In the genomic region with DNA sequence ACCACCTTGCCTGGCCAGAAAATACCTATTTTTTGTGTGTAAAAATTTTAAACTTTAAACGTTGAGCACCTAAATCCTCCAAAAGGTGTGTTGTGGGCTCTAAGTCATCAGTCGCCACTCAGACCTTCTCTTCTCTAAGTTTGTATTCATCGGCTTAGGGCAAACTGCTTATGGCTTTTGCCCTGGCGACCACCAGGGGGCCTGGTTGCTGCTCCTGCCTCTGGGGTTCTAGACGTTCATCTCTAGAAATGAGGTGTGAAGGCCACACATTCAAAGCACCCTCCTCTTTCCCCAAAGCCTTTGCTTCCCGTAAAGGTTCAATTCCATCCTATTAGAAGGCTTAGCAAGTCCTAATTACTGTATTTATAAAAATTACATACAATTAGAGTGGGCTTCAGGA, we compare ENCODE assay signal across 9 mouse cellular contexts.
A peak's percentile ranks its signal among the peaks of the same experiment; 100 is the strongest.
DNase-seq lines count a peak whose midpoint lies in the region; ATAC-seq and TF ChIP-seq lines count a peak whose summit lies in the region.
"Had no signal": no experiment of that assay in that cellular context is flagged by ENCODE, and none has a peak within 500 bp of the region (broad histone marks: within the 10 kb centered on the region; RNA-seq: fewer than 3 reads in every experiment).

No protein-coding gene starts in this region.

- H3K27me3 ChIP-seq in heart, postnatal 0 days (ENCODE audit: control insufficient read depth, insufficient read depth, low read length), result 0 out of 2 replicates have a peak, but pooled peaks cover 4% of the 10 kb centered on the region
- peaks cover 27% of the 10 kb centered on the region for H3K27me3 ChIP-seq in heart, embryonic 11.5 days (ENCODE audit: control insufficient read depth, insufficient read depth, low read length)

- H3K4me3 ChIP-seq in heart, postnatal 0 days (ENCODE audit: low read depth, low read length), result no peak overlapping the region
- no peak overlapping the region for H3K4me3 ChIP-seq in heart, embryonic 11.5 days (ENCODE audit: low read depth, low read length)

- H3K36me3 ChIP-seq in heart, postnatal 0 days (replicated peaks; ENCODE audit: control insufficient read depth, insufficient read depth, low read length), result no peaks in the 10 kb centered on the region
- no peaks in the 10 kb centered on the region for H3K36me3 ChIP-seq in heart, embryonic 11.5 days (ENCODE audit: control insufficient read depth, insufficient read depth, low read length)

- no peak overlapping the region for H3K9ac ChIP-seq in heart, postnatal 0 days (replicated peaks; ENCODE audit: low read depth, low read length)
- H3K9ac ChIP-seq in heart, embryonic 11.5 days (ENCODE audit: low read depth, low read length), result no peak overlapping the region

- no peaks in the 10 kb centered on the region for H3K4me1 ChIP-seq in heart, postnatal 0 days (ENCODE audit: control insufficient read depth, insufficient read depth)
- no peaks in the 10 kb centered on the region for H3K4me1 ChIP-seq in heart, embryonic 11.5 days (ENCODE audit: control insufficient read depth, insufficient read depth, low read length)

- ATAC-seq in heart, postnatal 0 days (ENCODE audit: insufficient read depth, low read depth), result no peak
- ATAC-seq in heart, embryonic 11.5 days (replicated peaks; ENCODE audit: insufficient number of reproducible peaks, low FRiP score, low TSS enrichment), result no peak
- ATAC-seq in granulocyte monocyte progenitor cell, adult 5-6 weeks (replicated peaks; ENCODE audit: poor library complexity, severe bottlenecking), result peak; percentile 52

- H3K9me3 ChIP-seq in heart, postnatal 0 days (replicated peaks; ENCODE audit: control insufficient read depth, low read length), result no peaks in the 10 kb centered on the region
- H3K9me3 ChIP-seq in heart, embryonic 11.5 days (replicated peaks; ENCODE audit: control insufficient read depth, low read length), result no peaks in the 10 kb centered on the region

- WGBS in heart, postnatal 0 days, result 39% methylated on average over 6 of the region's 6 CpGs
- WGBS in heart, embryonic 11.5 days (ENCODE audit: insufficient replicate concordance), result 45% methylated on average over 6 of the region's 6 CpGs

- peak; percentile 42 for TF ChIP-seq CTCF in heart, postnatal 0 days (IDR thresholded peaks at IDR 0.05; ENCODE audit: low read depth)

- no peak for DNase-seq in heart, postnatal 0 days (ENCODE audit: low spot score)
- peak; percentile 9 for DNase-seq in ovary, postnatal 36 days (ENCODE audit: low spot score)
- DNase-seq in ovary, postnatal 10 days (ENCODE audit: low spot score), result no peak
- peak; percentile 21 to 39 for DNase-seq in thymus, postnatal 36 days
- no peak for DNase-seq in right cerebral cortex, postnatal 4 days
- DNase-seq in layer of hippocampus, adult 9-11 months, result no peak
- DNase-seq: cerebellum, adult 9-11 months had no signal

- H3K27ac ChIP-seq in heart, postnatal 0 days (ENCODE audit: low read depth), result no peak overlapping the region
- no peak overlapping the region for H3K27ac ChIP-seq in heart, embryonic 11.5 days (ENCODE audit: low read depth, low read length)

- H3K4me2 ChIP-seq in heart, postnatal 0 days (ENCODE audit: low read depth, low read length), result no peak overlapping the region
- no peak overlapping the region for H3K4me2 ChIP-seq in heart, embryonic 11.5 days

- no peak for TF ChIP-seq EP300 in heart, postnatal 0 days (IDR thresholded peaks at IDR 0.05; ENCODE audit: low read depth)

Comparison
In these comparisons a context has a peak if more than half of its experiments do, and no peak if none do; other contexts are left out.
1. DNase-seq: peak in ovary, postnatal 36 days (single experiment) and thymus, postnatal 36 days (2 of 2); none in heart, postnatal 0 days (single experiment), ovary, postnatal 10 days (single experiment), right cerebral cortex, postnatal 4 days (single experiment) and layer of hippocampus, adult 9-11 months (single experiment).